Mouse (Mus musculus): ENCODE measurements around the gene Pde6g. TPM values are rescaled to one million over a fixed set of nuclear protein-coding genes. Genes with fewer than 3 reads are reported as not detected.

Pde6g gene
- polyA plus RNA-seq, 1 experiment from 2014 or later: 0.26 TPM

- H3K27ac ChIP-seq: peak within 1 kb of the TSS; percentile 90
- peak within 1 kb of the TSS; percentile 90 for H3K9ac ChIP-seq
- H3K27me3 ChIP-seq (replicated peaks): no peaks in the 10 kb centered on the region
- H3K4me2 ChIP-seq: peak within 1 kb of the TSS; percentile 96
- peak within 1 kb of the TSS; percentile 96 for H3K4me3 ChIP-seq (replicated peaks)
- no peaks in the 10 kb centered on the region for H3K9me3 ChIP-seq
- peak; percentile 85 for ATAC-seq (ENCODE audit: insufficient read depth, low FRiP score, low read depth)
- H3K36me3 ChIP-seq: peaks cover 42% of the 10 kb centered on the region
- peaks cover 33% of the 10 kb centered on the region for H3K4me1 ChIP-seq
- under 1% methylated on average over 35 of the region's 35 CpGs for WGBS
These were observed 38.2 kb upstream of the Pde6g start, which contains the start of gene Slc25a10 for GRCm38 (mm10) chr11:120491317-120492023. Slc25a10 (plus strand) TSS chr11:120491840.

GRCm38 (mm10) chr11:120490291-120491046, 37.2 kb upstream of the Pde6g start:
- H3K36me3 ChIP-seq: peaks cover 37% of the 10 kb centered on the region
- 35% methylated on average over 4 of the region's 4 CpGs for WGBS
- H3K4me2 ChIP-seq: peak overlapping the region; percentile 96
- H3K9ac ChIP-seq: peak overlapping the region; percentile 90; the same call in 1 of the 2 replicates
- H3K9me3 ChIP-seq: no peaks in the 10 kb centered on the region
- peaks cover 39% of the 10 kb centered on the region for H3K4me1 ChIP-seq
- no peak for ATAC-seq (ENCODE audit: insufficient read depth, low FRiP score, low read depth)
- no peaks in the 10 kb centered on the region for H3K27me3 ChIP-seq (replicated peaks)
- H3K4me3 ChIP-seq (replicated peaks): no peak overlapping the region
- H3K27ac ChIP-seq: peak overlapping the region; percentile 90

GRCm38 (mm10) chr11:120489054-120489761, 35.9 kb upstream of the Pde6g start:
- 61% methylated on average over 4 of the region's 4 CpGs for WGBS

GRCm38 (mm10) chr11:120488516-120488915, 35.2 kb upstream of the Pde6g start:
- Histone ChIP-seq H3K36me3 (peaks cover 25% of the 10 kb centered on the region), H3K4me1 (peaks cover 36% of the 10 kb centered on the region), H3K4me2 (no peak overlapping the region), H3K9me3 (no peaks in the 10 kb centered on the region), H3K9ac (no peak overlapping the region), H3K27me3 (replicated peaks) (no peaks in the 10 kb centered on the region), H3K4me3 (replicated peaks) (no peak overlapping the region), H3K27ac (no peak overlapping the region)
- no peak for ATAC-seq (ENCODE audit: insufficient read depth, low FRiP score, low read depth)
- 72% methylated on average over 4 of the region's 4 CpGs for WGBS

More at GRCm38 (mm10) chr11:120489054-120489761, 35.9 kb upstream of the Pde6g start:
- ATAC-seq (ENCODE audit: insufficient read depth, low FRiP score, low read depth): peak; percentile 42
- peaks cover 29% of the 10 kb centered on the region for H3K36me3 ChIP-seq
- H3K9ac ChIP-seq: no peak overlapping the region
- no peak overlapping the region for H3K4me2 ChIP-seq
- H3K9me3 ChIP-seq: no peaks in the 10 kb centered on the region
- peak overlapping the region; percentile 90 for H3K27ac ChIP-seq
- no peak overlapping the region for H3K4me3 ChIP-seq (replicated peaks)
- H3K27me3 ChIP-seq (replicated peaks): no peaks in the 10 kb centered on the region
- peaks cover 38% of the 10 kb centered on the region for H3K4me1 ChIP-seq

- H3K27ac ChIP-seq: peak overlapping the region; percentile 73
- WGBS: 6% methylated on average over 10 of the region's 10 CpGs
- ATAC-seq (ENCODE audit: insufficient read depth, low FRiP score, low read depth): no peak
These were observed 32.0 kb upstream of the Pde6g start for GRCm38 (mm10) chr11:120485251-120485650.

GRCm38 (mm10) chr11:120484265-120484981, 31.1 kb upstream of the Pde6g start, which contains the start of gene Mrpl12:
Mrpl12 (plus strand) TSS chr11:120484613.
- Histone ChIP-seq H3K27ac (peak within 1 kb of the TSS; percentile 84), H3K36me3 (peaks cover 56% of the 10 kb centered on the region), H3K4me3 (replicated peaks) (peak within 1 kb of the TSS; percentile 100), H3K27me3 (replicated peaks) (no peaks in the 10 kb centered on the region), H3K9me3 (no peaks in the 10 kb centered on the region), H3K4me1 (peaks cover 11% of the 10 kb centered on the region), H3K4me2 (peak within 1 kb of the TSS; percentile 82), H3K9ac (peak within 1 kb of the TSS; percentile 97)
- ATAC-seq (ENCODE audit: insufficient read depth, low FRiP score, low read depth): peak; percentile 91
- under 1% methylated on average over 59 of the region's 60 CpGs for WGBS

More at GRCm38 (mm10) chr11:120485251-120485650, 32.0 kb upstream of the Pde6g start:
- Histone ChIP-seq H3K4me3 (replicated peaks) (peak overlapping the region; percentile 100), H3K4me2 (peak overlapping the region; percentile 82), H3K27me3 (replicated peaks) (no peaks in the 10 kb centered on the region), H3K9ac (peak overlapping the region; percentile 97), H3K4me1 (peaks cover 16% of the 10 kb centered on the region), H3K36me3 (peaks cover 49% of the 10 kb centered on the region), H3K9me3 (no peaks in the 10 kb centered on the region)

- Histone ChIP-seq H3K4me1 (peaks cover 10% of the 10 kb centered on the region), H3K4me3 (replicated peaks) (0 out of 2 replicates have a peak overlapping the region, but pooled peaks have one; percentile 100), H3K9me3 (no peaks in the 10 kb centered on the region), H3K4me2 (peak overlapping the region; percentile 82), H3K27me3 (replicated peaks) (no peaks in the 10 kb centered on the region), H3K27ac (peak overlapping the region; percentile 84; the same call in 1 of the 2 replicates), H3K9ac (no peak overlapping the region), H3K36me3 (peaks cover 60% of the 10 kb centered on the region)
- no peak for ATAC-seq (ENCODE audit: insufficient read depth, low FRiP score, low read depth)
- WGBS: 85% methylated on average over 7 of the region's 7 CpGs
These were observed 30.2 kb upstream of the Pde6g start for GRCm38 (mm10) chr11:120483448-120483934.

- Histone ChIP-seq H3K4me2 (no peak overlapping the region), H3K36me3 (peaks cover 59% of the 10 kb centered on the region)
- WGBS: 88% methylated on average over 6 of the region's 6 CpGs
These were observed 18.8 kb upstream of the Pde6g start for GRCm38 (mm10) chr11:120472052-120472451.

GRCm38 (mm10) chr11:120467736-120468092, 14.4 kb upstream of the Pde6g start:
- Histone ChIP-seq H3K27me3 (replicated peaks) (no peaks in the 10 kb centered on the region), H3K27ac (peak overlapping the region; percentile 48; the same call in 1 of the 2 replicates), H3K9me3 (no peaks in the 10 kb centered on the region), H3K4me1 (peaks cover 18% of the 10 kb centered on the region), H3K36me3 (peaks cover 30% of the 10 kb centered on the region), H3K4me2 (peak overlapping the region; percentile 65), H3K4me3 (replicated peaks) (peak overlapping the region; percentile 94), H3K9ac (peak overlapping the region; percentile 90)
- no peak for ATAC-seq (ENCODE audit: insufficient read depth, low FRiP score, low read depth)
- WGBS: under 1% methylated on average over 33 of the region's 33 CpGs

More at GRCm38 (mm10) chr11:120472052-120472451, 18.8 kb upstream of the Pde6g start:
- Histone ChIP-seq H3K4me3 (replicated peaks) (no peak overlapping the region), H3K9me3 (no peaks in the 10 kb centered on the region), H3K9ac (no peak overlapping the region), H3K4me1 (peaks cover 10% of the 10 kb centered on the region), H3K27ac (no peak overlapping the region), H3K27me3 (replicated peaks) (no peaks in the 10 kb centered on the region)
- ATAC-seq (ENCODE audit: insufficient read depth, low FRiP score, low read depth): no peak

- peak within 1 kb of the TSS; percentile 81 for H3K4me2 ChIP-seq
- no peaks in the 10 kb centered on the region for H3K27me3 ChIP-seq (replicated peaks)
These were observed 13.9 kb upstream of the Pde6g start, which contains the start of gene Arl16 for GRCm38 (mm10) chr11:120467051-120467735. Arl16 (minus strand) TSS chr11:120467607.

More at GRCm38 (mm10) chr11:120467051-120467735, 13.9 kb upstream of the Pde6g start, which contains the start of gene Arl16:
- under 1% methylated on average over 54 of the region's 54 CpGs for WGBS
- Histone ChIP-seq H3K27ac (peak within 1 kb of the TSS; percentile 60; the same call in 1 of the 2 replicates), H3K4me3 (replicated peaks) (peak within 1 kb of the TSS; percentile 94), H3K4me1 (peaks cover 18% of the 10 kb centered on the region), H3K9me3 (no peaks in the 10 kb centered on the region), H3K9ac (peak within 1 kb of the TSS; percentile 90), H3K36me3 (peaks cover 30% of the 10 kb centered on the region)
- peak; percentile 100 for ATAC-seq (ENCODE audit: insufficient read depth, low FRiP score, low read depth)

Measured in stomach, embryonic 15.5 days (tissue).